Mouse (Mus musculus): ENCODE data around the gene Clic5. TPM values are rescaled to one million over a fixed set of nuclear protein-coding genes. Genes with fewer than 3 reads are reported as not detected.
A peak's percentile ranks its signal among the peaks of the same experiment; 100 is the strongest.

Clic5 gene
- polyA plus RNA-seq (2012; ENCODE audit: insufficient read depth, insufficient read length, missing spikeins), result 89.1 and 108 TPM in 2 replicates

GRCm38 (mm10) chr17:44188042-44188768, at the start of gene Clic5:
TSS of gene Clic5 (plus strand) at chr17:44188584.
- Histone ChIP-seq H3K27ac (replicated peaks; ENCODE audit: low read depth, low read length) (peak within 1 kb of the TSS; percentile 91), H3K4me3 (ENCODE audit: insufficient read depth, low read depth, low read length) (peak within 1 kb of the TSS; percentile 86), H3K4me1 (ENCODE audit: control insufficient read depth, insufficient read depth, insufficient read length, low read length) (peaks cover 28% of the 10 kb centered on the region)

GRCm38 (mm10) chr17:44145806-44146205, 42.6 kb upstream of the Clic5 start:
- no peaks in the 10 kb centered on the region for H3K4me1 ChIP-seq (ENCODE audit: control insufficient read depth, insufficient read depth, insufficient read length, low read length)
- no peak overlapping the region for H3K27ac ChIP-seq (replicated peaks; ENCODE audit: low read depth, low read length)
- H3K4me3 ChIP-seq (ENCODE audit: insufficient read depth, low read depth, low read length), result no peak overlapping the region

DNA sequence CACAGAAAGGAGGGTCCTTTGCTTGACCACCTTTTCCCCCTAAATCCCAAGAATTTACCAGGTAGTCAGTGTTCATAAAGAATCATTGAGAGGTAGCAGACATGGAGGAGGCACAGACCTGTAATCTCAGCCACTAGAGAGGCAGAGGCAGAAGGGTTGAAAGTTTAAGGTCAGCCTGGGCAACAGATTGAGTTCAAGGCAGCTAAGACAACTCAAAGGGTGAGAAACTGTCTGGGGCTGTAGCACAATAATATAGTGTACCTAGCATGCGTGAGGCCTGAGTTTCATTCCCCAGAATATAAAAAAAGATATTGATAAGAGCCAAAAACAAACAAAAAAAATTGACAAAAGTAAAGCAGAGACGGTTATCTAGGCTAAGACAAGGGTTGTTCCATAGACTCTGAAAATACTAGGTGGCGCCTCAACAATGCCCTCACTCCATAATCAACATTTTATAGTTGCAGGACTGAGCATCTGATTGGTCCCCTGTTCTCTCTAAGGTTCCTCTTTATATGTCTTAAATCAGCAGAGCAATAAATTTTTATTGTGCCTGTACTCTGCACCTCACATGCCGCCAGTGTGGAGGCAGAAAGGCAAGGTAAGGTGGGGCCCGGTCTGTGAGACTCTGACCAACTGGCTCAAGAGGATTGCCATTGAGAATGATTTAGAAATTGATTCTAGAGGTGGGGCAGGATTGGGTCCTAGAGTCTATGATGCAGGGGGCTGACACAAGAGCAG, 40.1 kb upstream of the Clic5 start:
- Histone ChIP-seq H3K4me1 (ENCODE audit: control insufficient read depth, insufficient read depth, insufficient read length, low read length) (no peaks in the 10 kb centered on the region), H3K4me3 (ENCODE audit: insufficient read depth, low read depth, low read length) (no peak overlapping the region), H3K27ac (replicated peaks; ENCODE audit: low read depth, low read length) (no peak overlapping the region)

- Histone ChIP-seq H3K4me1 (ENCODE audit: control insufficient read depth, insufficient read depth, insufficient read length, low read length) (no peaks in the 10 kb centered on the region), H3K27ac (replicated peaks; ENCODE audit: low read depth, low read length) (peak overlapping the region; percentile 84), H3K4me3 (ENCODE audit: insufficient read depth, low read depth, low read length) (no peak overlapping the region)
Measured at GRCm38 (mm10) chr17:44151130-44151529, 37.3 kb upstream of the Clic5 start.

GRCm38 (mm10) chr17:44151889-44152288, 36.5 kb upstream of the Clic5 start:
- Histone ChIP-seq H3K4me1 (ENCODE audit: control insufficient read depth, insufficient read depth, insufficient read length, low read length) (no peaks in the 10 kb centered on the region), H3K4me3 (ENCODE audit: insufficient read depth, low read depth, low read length) (no peak overlapping the region), H3K27ac (replicated peaks; ENCODE audit: low read depth, low read length) (peak overlapping the region; percentile 84)

- Histone ChIP-seq H3K4me3 (ENCODE audit: insufficient read depth, low read depth, low read length) (no peak overlapping the region), H3K27ac (replicated peaks; ENCODE audit: low read depth, low read length) (no peak overlapping the region), H3K4me1 (ENCODE audit: control insufficient read depth, insufficient read depth, insufficient read length, low read length) (peaks cover 7% of the 10 kb centered on the region)
Measured at GRCm38 (mm10) chr17:44153871-44154270, 34.5 kb upstream of the Clic5 start.

DNA sequence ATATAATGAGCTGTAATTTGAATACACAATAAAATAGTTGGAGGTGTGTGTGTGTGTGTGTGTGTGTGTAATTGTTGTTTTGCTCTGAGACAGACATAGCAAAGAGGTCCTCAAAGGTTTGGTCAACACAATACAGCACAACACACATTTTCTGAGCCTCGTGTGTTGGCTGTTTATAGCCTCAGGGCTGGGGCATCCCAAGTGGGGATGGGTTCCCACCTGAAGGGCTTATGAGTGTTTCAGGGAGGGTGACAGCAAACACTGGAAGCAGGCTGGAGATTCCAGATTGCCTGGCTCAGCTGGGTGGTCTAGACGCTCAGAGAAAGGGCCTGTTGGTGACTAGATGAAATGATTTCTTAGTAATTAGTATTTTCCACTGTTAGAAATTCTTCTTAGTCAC, 33.2 kb upstream of the Clic5 start:
- no peak overlapping the region for H3K4me3 ChIP-seq (ENCODE audit: insufficient read depth, low read depth, low read length)
- peaks cover 7% of the 10 kb centered on the region for H3K4me1 ChIP-seq (ENCODE audit: control insufficient read depth, insufficient read depth, insufficient read length, low read length)
- no peak overlapping the region for H3K27ac ChIP-seq (replicated peaks; ENCODE audit: low read depth, low read length)

- Histone ChIP-seq H3K4me1 (ENCODE audit: control insufficient read depth, insufficient read depth, insufficient read length, low read length) (peaks cover 7% of the 10 kb centered on the region), H3K4me3 (ENCODE audit: insufficient read depth, low read depth, low read length) (no peak overlapping the region), H3K27ac (replicated peaks; ENCODE audit: low read depth, low read length) (peak overlapping the region; percentile 96)
Measured at GRCm38 (mm10) chr17:44158186-44158585, 30.2 kb upstream of the Clic5 start.

- H3K27ac ChIP-seq (replicated peaks; ENCODE audit: low read depth, low read length), result peak overlapping the region; percentile 26; the same call in 1 of the 2 replicates
- H3K4me3 ChIP-seq (ENCODE audit: insufficient read depth, low read depth, low read length), result no peak overlapping the region
- peaks cover 7% of the 10 kb centered on the region for H3K4me1 ChIP-seq (ENCODE audit: control insufficient read depth, insufficient read depth, insufficient read length, low read length)
Measured at GRCm38 (mm10) chr17:44160449-44160848, 27.9 kb upstream of the Clic5 start.

DNA sequence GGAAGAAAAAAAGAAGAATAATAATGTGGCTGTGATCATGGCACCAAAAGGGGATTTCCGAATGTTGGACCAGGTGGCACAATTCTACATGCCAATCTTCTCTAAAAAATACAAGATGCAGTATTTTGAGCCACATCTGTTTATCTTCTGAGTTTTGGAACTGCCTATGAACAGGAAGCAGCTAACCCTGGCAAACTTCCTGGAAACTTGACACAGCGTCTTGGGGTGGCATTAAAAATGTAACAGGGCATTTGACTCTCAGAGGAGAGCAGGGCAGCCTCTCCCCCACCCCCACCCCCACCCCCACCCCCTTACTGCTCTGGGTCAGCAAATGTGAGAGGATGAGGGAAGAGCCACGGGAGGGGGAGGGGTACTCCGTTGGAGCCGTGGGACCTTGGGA, 25.9 kb upstream of the Clic5 start:
- H3K4me3 ChIP-seq (ENCODE audit: insufficient read depth, low read depth, low read length), result peak overlapping the region; percentile 17; the same call in 1 of the 2 replicates
- H3K4me1 ChIP-seq (ENCODE audit: control insufficient read depth, insufficient read depth, insufficient read length, low read length), result peaks cover 5% of the 10 kb centered on the region
- H3K27ac ChIP-seq (replicated peaks; ENCODE audit: low read depth, low read length), result 0 out of 2 replicates have a peak overlapping the region, but pooled peaks have one; percentile 6

DNA sequence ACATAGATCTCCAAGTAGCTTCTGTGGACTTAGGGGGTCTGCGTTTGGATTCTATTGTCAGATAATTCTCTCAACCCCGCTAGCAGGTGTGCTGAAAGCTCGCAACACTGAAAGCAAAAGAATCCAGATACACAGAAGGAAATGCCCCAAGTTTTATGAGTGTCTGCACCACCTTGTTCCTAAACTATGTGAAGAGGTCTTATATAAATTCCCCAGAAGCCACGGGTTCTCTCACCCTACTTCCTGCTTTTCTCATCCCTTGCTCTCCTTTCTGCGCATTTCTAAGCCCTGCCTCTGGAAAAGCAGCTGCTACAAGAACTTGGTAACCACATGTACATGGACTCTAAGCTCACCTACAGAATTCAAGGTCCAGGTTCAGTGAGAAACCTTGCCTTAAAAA, 25.4 kb upstream of the Clic5 start:
- Histone ChIP-seq H3K27ac (replicated peaks; ENCODE audit: low read depth, low read length) (0 out of 2 replicates have a peak overlapping the region, but pooled peaks have one; percentile 6), H3K4me1 (ENCODE audit: control insufficient read depth, insufficient read depth, insufficient read length, low read length) (peaks cover 4% of the 10 kb centered on the region), H3K4me3 (ENCODE audit: insufficient read depth, low read depth, low read length) (peak overlapping the region; percentile 17; the same call in 1 of the 2 replicates)

DNA sequence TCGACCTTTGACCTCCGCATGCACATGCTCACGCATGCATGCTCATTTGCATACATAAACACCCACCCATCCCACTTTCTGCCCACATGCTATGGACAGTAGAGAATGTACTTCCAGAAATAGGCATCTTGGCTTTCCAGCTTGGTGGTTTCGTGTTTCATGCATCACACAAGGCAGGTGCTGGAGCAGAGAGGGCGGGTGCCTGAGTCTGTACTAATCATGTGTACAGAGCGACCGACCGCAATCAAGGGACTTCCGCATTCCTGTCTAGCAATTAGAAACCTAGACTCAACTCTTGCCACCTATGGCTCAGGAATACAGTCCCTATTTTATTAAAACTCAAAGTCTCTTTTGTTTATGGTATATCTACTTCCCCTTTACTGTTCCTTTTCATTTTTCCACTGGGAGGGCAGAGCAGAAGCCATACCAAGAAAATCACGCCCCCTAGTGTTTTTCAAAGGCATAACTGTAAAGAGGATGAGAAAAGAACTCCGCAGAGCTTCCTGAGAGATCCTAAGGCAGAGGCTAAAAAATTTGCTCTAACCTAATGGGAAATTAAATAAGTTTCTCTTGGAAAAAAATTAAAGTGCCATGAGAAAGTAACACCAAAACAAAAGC, 22.5 kb upstream of the Clic5 start:
- Histone ChIP-seq H3K27ac (replicated peaks; ENCODE audit: low read depth, low read length) (no peak overlapping the region), H3K4me1 (ENCODE audit: control insufficient read depth, insufficient read depth, insufficient read length, low read length) (peaks cover 4% of the 10 kb centered on the region), H3K4me3 (ENCODE audit: insufficient read depth, low read depth, low read length) (no peak overlapping the region)

DNA sequence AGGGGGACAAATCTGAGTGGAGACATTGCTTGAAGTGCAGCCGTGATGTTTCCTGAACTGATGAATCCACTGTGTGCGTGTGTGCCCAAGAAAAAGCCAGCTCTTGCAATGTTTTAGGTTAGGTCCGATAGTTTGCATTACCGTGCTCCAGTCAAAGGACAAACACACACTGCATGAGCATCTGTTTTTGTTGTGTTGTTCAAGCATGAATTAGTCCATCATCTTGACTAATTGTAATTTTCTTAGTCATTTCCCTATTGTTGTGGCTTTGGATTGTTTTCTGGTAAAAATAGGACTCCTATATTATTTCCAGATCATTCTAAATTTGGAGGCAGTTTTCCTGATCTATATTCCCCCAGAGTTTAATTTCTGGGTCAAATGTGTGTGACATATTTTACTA, 18.7 kb upstream of the Clic5 start:
- no peak overlapping the region for H3K4me3 ChIP-seq (ENCODE audit: insufficient read depth, low read depth, low read length)
- H3K27ac ChIP-seq (replicated peaks; ENCODE audit: low read depth, low read length), result peak overlapping the region; percentile 53; the same call in 1 of the 2 replicates
- H3K4me1 ChIP-seq (ENCODE audit: control insufficient read depth, insufficient read depth, insufficient read length, low read length), result peaks cover 4% of the 10 kb centered on the region

DNA sequence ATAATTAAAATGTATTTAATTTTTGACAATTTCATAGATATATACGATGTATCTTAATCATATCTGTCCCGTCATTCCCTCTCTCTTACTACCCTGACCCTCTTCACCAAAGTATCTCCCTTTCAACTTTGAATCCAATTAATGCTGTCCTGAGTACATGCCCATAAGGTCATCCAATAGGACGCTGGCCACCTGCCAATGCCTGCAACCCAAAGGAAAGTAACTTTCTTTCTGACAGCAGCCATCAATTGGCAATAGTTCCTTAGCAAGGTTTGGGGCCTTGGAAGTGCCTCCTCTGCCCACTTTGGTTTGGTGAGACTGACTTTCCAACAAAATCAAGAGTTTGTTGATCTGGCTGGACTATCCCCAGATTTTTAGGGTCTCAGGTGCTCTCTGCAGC, 18.1 kb upstream of the Clic5 start:
- peaks cover 4% of the 10 kb centered on the region for H3K4me1 ChIP-seq (ENCODE audit: control insufficient read depth, insufficient read depth, insufficient read length, low read length)
- peak overlapping the region; percentile 29 for H3K27ac ChIP-seq (replicated peaks; ENCODE audit: low read depth, low read length)
- no peak overlapping the region for H3K4me3 ChIP-seq (ENCODE audit: insufficient read depth, low read depth, low read length)

DNA sequence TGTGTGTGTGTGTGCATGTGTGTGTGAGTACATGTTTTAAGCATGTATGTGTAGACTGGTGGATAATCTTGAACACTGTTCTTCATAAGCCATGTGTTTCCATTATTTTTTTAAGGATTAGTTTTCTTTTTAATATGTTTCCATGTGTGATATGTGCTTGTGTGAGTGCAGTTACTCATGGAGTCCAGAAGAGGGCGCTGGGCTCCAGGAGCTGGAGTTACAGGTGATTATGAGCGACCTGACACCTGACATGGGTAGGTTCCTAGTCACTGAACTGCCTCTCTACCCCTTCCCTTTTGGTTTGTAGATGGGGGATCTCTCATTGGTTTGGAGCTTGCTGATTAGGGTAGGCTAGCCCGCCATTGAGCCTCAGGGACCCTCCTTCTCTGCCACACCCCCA, 16.5 kb upstream of the Clic5 start:
- H3K4me3 ChIP-seq (ENCODE audit: insufficient read depth, low read depth, low read length), result no peak overlapping the region

More for the DNA sequence above, 16.5 kb upstream of the Clic5 start:
- Histone ChIP-seq H3K27ac (replicated peaks; ENCODE audit: low read depth, low read length) (no peak overlapping the region), H3K4me1 (ENCODE audit: control insufficient read depth, insufficient read depth, insufficient read length, low read length) (peaks cover 4% of the 10 kb centered on the region)

Measured in brown adipose tissue, adult 24 weeks (tissue).